Mouse (Mus musculus) left cerebral cortex, adult 2 months (tissue): Measurements from ENCODE around the gene Tnfrsf8. TPM values are rescaled to one million over a fixed set of nuclear protein-coding genes. Genes with fewer than 3 reads are reported as not detected.

ENCODE experiments used
- DNase-seq, 2 experiments: peaks; one replicate each; pipeline ENCODE4 v3.0.0; 2021 to 2022; ENCODE audit warnings: low spot score in 2 of 2, mixed read lengths in 1 of 2; ENCODE audit errors: extremely low spot score in 1 of 2
- H3K27ac ChIP-seq: fragments of 200-600 bp; 2 replicates; pipeline ENCODE4 v1.8.1; 2022
- H3K4me3 ChIP-seq: fragments of 200-600 bp; 2 replicates; pipeline ENCODE4 v1.8.1; 2022
- CTCF ChIP-seq: fragments of 200-600 bp; IDR thresholded peaks from 2 replicates; pipeline ENCODE4 v1.8.1; 2022; ENCODE audit warnings: antibody characterized with exemption, mild to moderate bottlenecking, moderate library complexity
- intact Hi-C: fragments of 180-260 bp; cut with DNase I; formaldehyde crosslinking; loops from one replicate; pipeline ENCODE4 v1.15.1; 2025
- total RNA-seq, 2 experiments: library from RNA; stranded (reverse); gene quantifications; 2 replicates each; pipeline ENCODE4 v1.2.3; 2021

The Tnfrsf8 gene
- total RNA-seq, 2 experiments from 2014 or later: 0.91 to 1.5 TPM

DNA sequence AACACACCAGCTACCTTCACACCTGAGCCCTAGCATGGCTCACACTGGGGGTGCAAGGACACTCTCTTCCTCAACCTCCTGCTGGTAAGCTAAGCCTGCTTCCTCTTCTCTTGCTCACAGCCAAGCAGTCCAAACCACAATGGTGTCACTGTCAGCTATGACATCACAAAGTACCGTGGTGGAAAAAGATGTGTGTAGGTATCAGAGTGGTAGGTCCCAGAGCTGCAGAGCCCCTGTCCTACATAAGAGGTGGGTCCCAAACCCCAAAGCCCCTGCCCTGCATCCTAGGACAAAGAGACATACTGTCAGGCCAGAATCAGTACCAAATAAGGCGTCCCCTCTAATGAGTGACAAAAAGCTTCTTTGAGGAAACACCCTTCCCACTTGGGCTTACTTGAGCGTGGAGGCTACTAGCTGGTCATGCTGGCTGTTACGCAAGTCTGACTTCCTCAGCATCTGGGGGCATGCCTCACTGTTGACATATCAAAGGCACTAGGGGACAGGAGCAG, 74.2 kb downstream of the Tnfrsf8 start:
- Histone ChIP-seq H3K4me3 (no peak overlapping the region), H3K27ac (no peak overlapping the region)
- no peak for TF ChIP-seq CTCF
- intact Hi-C loops: no loop called here
- DNase-seq: no peak

DNA sequence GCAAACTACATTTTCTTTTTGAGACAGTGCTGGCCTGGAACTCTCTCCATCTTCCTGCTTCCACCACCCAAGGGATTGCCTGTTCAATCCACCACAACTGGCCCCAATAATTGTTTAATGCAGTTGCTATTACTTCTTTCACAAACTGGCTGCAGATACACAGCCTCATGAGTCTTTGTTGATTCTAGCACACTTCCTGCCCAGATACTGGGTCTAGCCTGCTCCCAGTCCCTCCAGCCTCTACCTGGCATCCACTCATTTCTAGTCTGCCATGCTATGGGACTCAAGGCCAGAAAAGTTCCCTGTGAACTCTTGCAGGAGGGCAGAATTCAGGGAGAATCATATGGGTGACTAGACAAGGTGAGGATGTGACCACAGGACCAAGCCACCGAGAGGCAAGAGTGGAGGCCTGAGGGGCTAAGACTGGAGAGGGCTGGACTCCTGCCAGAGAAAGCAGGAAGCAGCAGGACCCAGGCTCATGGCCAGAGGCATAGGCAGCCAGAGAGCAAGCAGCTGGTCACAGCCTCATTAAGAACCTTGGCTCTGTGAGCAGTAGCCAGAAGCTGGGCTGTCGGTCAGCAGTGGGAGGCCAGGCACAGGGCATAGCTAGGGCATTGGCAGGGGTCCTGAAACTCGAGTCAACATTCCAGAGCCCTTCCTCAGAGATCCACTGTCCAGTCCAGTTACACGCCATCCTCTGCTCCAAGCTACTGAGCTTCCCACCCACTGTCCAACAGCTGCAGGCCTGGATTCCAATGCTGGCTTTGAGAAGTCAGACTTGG, 75.7 kb downstream of the Tnfrsf8 start:
- Histone ChIP-seq H3K27ac (no peak overlapping the region), H3K4me3 (no peak overlapping the region)
- no peak for TF ChIP-seq CTCF
- intact Hi-C loops: no loop called here
- peak; percentile 23 to 31 for DNase-seq

DNA sequence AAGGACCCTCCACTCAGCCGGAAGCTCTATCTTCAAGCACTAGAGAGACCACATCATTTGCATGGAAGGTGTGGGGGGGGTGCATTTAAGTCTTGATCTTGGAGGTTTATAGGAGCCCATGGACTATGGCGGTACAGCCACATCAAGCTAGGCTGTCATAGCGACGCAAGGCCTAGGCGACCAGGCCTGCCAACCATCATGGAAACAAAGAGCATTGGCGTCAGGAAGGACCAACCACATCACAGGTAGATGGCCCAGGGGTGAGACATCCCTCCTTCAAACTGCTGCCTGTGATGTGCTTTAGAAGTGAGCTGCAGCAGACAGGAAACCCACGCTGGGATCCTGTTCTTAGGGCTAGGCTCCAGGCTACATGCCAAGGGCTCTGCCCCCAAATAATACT, 78.9 kb downstream of the Tnfrsf8 start:
- no peak for DNase-seq
- intact Hi-C loops: no loop called here
- no peak overlapping the region for H3K27ac ChIP-seq
- no peak for TF ChIP-seq CTCF
- H3K4me3 ChIP-seq: no peak overlapping the region

DNA sequence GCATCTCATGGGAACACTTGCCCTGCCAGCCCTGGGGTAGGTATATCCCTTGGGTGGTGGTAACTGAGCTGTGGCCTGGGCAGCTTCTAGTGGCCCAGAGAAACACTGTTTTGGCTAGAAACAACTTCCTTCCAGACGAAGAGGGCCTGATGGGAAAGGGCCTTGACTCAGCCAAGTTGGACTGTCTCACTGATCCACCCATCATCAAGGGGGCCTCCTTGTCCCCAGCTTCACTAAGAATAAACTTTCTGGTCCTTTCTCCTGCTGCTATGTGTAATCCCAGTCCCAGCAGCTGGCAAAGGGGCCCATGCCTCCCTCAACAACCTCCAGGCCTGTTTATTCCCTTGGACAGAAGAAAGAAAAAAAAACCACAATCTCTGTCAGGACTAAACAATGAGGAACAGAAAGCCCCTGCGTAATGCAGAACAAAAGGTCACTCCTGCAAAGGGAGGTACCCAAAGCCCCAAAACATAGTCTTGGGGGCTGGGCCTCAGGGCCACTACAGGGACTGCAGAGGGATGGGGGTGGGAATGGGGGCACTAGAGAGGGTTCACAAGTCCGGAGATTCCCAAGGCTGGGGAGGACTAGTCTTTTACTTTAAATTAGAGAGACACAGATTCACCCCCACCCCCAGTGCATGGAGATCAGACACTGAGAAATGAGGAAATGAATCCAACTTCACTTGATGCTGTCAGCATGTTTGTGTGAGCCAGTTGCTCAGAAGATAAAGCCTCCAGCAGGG, 81.3 kb downstream of the Tnfrsf8 start:
- no peak for DNase-seq
- Histone ChIP-seq H3K4me3 (no peak overlapping the region), H3K27ac (peak overlapping the region; percentile 1; the same call in 1 of the 2 replicates)
- no peak for TF ChIP-seq CTCF
- intact Hi-C loops: no loop called here

DNA sequence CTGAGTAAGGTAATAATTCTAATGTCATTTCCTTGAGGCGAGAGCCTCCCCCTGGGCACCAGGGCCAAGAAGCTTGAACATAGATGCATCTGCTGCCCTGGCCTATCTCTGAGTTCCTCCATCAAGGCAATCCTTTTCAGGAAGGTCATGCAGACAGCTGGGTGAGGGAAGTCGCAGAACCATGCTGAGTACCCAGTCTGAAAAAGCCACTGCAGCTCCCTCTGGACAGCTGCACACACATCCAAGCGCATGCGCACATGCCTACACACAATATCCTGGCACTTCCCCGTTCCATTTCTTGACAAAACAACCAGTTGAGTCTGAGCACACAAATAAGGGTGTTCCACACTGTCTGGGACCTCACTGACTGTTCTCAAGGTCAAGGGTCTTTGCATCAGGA, 83.2 kb downstream of the Tnfrsf8 start:
- Histone ChIP-seq H3K4me3 (no peak overlapping the region), H3K27ac (no peak overlapping the region)
- intact Hi-C loops: no loop called here
- no peak for TF ChIP-seq CTCF
- no peak for DNase-seq

DNA sequence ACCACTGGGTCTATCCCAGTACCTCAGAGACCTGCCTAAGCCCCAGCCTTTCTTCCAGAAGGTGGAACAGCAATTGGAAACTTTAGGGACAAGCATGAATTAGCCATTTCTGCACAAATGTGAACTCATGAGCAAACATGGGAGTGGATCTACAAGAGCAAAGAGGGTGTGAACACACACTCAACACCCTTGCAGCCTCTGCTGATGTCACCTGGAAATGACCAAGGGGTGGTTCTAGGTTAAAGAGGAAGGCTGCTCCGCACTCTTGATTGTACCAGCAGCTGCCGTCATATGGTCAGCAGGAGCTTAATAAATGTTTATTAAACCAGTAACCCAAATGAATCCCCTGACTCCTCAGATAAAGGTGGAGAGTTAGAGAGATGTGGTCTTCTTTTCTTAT, 84.3 kb downstream of the Tnfrsf8 start:
- no peak for DNase-seq
- intact Hi-C loops: no loop called here
- H3K4me3 ChIP-seq: no peak overlapping the region
- TF ChIP-seq CTCF: no peak
- no peak overlapping the region for H3K27ac ChIP-seq

DNA sequence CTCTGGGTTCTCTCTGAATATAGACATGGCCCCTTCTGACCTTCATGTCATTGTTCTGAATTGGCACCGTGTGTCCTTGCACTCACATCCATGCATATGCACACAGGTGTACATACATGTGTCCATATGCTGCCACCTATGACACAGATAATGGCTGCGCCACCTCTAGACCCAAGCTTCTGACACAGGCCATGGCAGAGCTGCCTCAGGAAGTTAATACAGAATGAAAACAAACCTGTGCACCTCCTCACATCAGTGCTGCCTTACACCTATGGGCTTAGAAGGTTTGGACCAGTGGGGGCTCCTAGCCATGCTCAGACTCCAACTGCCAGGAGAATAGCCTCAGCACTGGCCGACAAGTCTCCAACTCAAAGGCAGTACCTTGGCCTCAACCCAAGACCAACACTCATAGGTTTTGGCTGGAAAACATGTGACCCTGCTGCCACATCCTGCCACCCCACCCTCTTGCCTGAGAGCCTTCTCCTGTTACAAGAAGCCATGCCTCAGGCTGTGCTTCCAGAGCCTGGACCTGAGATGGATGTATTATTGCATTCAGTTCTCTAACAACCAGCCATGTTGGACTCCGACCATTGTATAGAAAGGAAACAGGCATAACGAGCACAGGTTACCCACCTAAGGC, 85.3 kb downstream of the Tnfrsf8 start:
- Histone ChIP-seq H3K27ac (no peak overlapping the region), H3K4me3 (no peak overlapping the region)
- intact Hi-C loops: no loop called here
- DNase-seq: no peak
- TF ChIP-seq CTCF: no peak

DNA sequence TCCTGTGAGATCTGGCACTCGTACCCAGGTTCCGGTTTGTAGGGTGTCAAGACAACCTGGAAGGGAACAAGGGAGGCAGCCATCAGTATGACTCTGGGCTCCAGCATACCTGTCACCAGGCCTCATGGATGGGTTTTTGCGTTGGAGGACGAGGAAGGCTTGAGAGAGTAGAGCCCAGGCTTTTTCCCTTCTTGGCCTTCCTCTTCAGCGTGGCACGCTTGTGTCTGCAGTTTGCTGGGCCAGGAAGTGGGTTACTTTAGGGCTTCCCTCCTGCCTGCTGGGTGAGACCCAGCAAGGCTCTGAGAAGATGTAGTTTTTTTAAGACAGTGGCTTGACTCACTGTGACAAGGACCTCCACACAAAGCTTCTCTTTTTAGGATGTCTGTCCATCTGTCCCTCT, 85.9 kb downstream of the Tnfrsf8 start:
- TF ChIP-seq CTCF: no peak
- intact Hi-C loops: no loop called here
- Histone ChIP-seq H3K27ac (no peak overlapping the region; the same call in 1 of the 2 replicates), H3K4me3 (no peak overlapping the region)
- no peak for DNase-seq

DNA sequence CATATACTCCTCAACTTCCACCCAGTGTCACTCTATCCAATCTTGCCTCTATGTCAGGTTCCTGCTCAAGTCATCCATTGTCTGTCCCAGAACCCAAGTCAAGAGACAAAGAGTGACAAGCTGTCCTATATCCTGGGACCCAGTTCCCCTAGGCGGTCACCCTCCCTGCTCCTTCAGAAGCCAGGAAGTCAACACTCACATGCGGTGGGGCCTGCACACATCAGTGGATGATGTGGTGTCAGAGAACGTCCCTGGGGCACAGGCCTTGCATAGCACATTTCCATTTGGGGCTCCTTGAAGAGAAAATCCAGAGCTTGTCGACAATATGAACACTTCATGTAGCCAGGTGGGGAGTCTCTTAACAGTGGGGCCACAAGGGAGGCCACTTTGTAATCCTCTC, 90.4 kb downstream of the Tnfrsf8 start:
- Histone ChIP-seq H3K27ac (no peak overlapping the region), H3K4me3 (no peak overlapping the region)
- DNase-seq: no peak
- no peak for TF ChIP-seq CTCF
- intact Hi-C loops: no loop called here

DNA sequence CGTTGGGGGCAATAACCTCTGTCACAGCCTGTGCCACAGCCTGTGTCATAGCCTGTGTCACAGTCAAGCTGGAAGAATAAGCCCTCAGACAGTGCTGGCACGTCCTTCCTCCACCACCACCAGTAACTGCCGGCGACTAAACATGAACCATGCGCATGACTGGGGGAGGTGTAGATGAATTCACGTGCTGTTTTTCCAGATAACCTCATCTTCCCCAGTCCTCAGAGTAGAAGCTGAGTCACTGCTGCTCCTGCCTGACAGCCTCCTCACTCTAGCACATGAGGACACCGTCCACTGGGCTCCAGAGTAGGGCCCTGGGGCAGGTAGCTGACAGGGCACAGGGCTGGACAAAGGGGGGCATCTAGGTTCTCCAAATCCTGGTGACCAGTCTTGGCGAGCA, 92.9 kb downstream of the Tnfrsf8 start:
- TF ChIP-seq CTCF: no peak
- intact Hi-C loops: no loop called here
- Histone ChIP-seq H3K4me3 (no peak overlapping the region), H3K27ac (no peak overlapping the region)
- DNase-seq: no peak

DNA sequence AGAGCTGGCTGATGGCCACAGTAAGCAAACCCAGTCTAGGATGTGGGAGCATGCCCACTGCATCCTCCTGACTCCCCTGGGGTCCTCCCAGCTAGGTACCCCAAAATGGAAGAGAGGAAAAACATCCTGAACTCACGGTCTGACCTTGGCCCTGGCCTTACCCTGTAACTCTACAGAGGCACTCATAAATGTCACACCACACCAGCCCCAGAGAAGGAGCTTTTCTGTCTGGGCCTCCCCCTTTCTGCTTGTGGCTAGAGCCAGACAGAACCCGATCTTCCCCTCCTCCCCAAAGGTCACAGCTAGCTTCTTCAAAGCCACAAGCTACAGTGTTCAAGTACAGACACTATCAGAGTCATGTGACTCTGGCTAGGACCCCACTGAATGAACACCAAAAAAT, 93.6 kb downstream of the Tnfrsf8 start:
- no peak for TF ChIP-seq CTCF
- intact Hi-C loops: no loop called here
- no peak for DNase-seq
- no peak overlapping the region for H3K4me3 ChIP-seq
- H3K27ac ChIP-seq: no peak overlapping the region

DNA sequence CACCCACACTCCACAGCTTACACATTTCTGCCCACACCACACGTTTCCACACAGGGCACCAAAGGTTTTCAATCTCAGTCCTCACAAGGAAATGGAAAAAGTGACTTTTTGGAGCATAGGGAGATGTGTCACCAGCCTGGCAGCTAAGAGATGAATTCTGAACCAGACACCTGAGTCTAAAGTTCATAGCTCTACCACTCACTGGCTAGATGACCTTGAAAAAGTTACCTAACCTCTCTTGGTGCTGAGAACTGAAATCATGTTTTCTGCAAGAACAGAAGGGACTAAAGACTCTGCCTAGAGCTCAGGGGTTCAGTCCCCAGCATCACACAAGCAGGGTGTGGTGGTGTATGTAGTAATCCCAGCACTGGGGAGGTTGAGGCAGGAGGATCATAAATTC, 95.0 kb downstream of the Tnfrsf8 start:
- H3K4me3 ChIP-seq: no peak overlapping the region
- intact Hi-C loops: no loop called here
- DNase-seq: no peak

More for the DNA sequence above, 95.0 kb downstream of the Tnfrsf8 start:
- H3K27ac ChIP-seq: no peak overlapping the region
- no peak for TF ChIP-seq CTCF
